In genomic region chr11:115918637-115919036, GRCm38 (mm10) we compare ENCODE assay signal across 31 mouse cellular contexts. TPM values are rescaled to one million over a fixed set of nuclear protein-coding genes. Genes with fewer than 3 reads are reported as not detected.
DNase-seq lines count a peak whose midpoint lies in the region; ATAC-seq and TF ChIP-seq lines count a peak whose summit lies in the region.
"Had no signal": no experiment of that assay in that cellular context is flagged by ENCODE, and none has a peak within 500 bp of the region (broad histone marks: within the 10 kb centered on the region; RNA-seq: fewer than 3 reads in every experiment).

No protein-coding gene starts in this region.

- peaks cover 71% of the 10 kb centered on the region for H3K36me3 ChIP-seq in liver, embryonic 12.5 days
- peaks cover 45% of the 10 kb centered on the region for H3K36me3 ChIP-seq in liver, embryonic 15.5 days (replicated peaks)
- peaks cover 74% of the 10 kb centered on the region for H3K36me3 ChIP-seq in hindbrain, embryonic 10.5 days

- no peaks in the 10 kb centered on the region for H3K9me3 ChIP-seq in liver, embryonic 12.5 days (replicated peaks)
- H3K9me3 ChIP-seq in liver, embryonic 15.5 days (replicated peaks) = no peaks in the 10 kb centered on the region
- H3K9me3 ChIP-seq in hindbrain, embryonic 10.5 days = no peaks in the 10 kb centered on the region
- H3K9me3 ChIP-seq: embryonic facial prominence, embryonic 10.5 days; embryonic facial prominence, embryonic 13.5 days; forebrain, embryonic 12.5 days; forebrain, embryonic 15.5 days; G1E; heart, embryonic 10.5 days; heart, embryonic 13.5 days; hindbrain, embryonic 12.5 days; hindbrain, embryonic 15.5 days had no signal

- no peak for TF ChIP-seq POLR2A in bone marrow, adult 2 months (IDR thresholded peaks at IDR 0.05; ENCODE audit: borderline replicate concordance, control insufficient read depth, low read depth, low read length)

- H3K27ac ChIP-seq in liver, embryonic 12.5 days = 0 out of 2 replicates have a peak overlapping the region, but pooled peaks have one; percentile 18
- H3K27ac ChIP-seq in bone marrow, adult 2 months (ENCODE audit: control insufficient read depth, insufficient read depth, low read depth, low read length, poor library complexity) = peak overlapping the region; percentile 53; the same call in 1 of the 2 replicates
- H3K27ac ChIP-seq in liver, embryonic 15.5 days (replicated peaks) = 0 out of 2 replicates have a peak overlapping the region, but pooled peaks have one; percentile 9
- H3K27ac ChIP-seq in hindbrain, embryonic 10.5 days = no peak overlapping the region
- H3K27ac ChIP-seq: embryonic facial prominence, embryonic 10.5 days; embryonic facial prominence, embryonic 13.5 days; forebrain, embryonic 12.5 days; forebrain, embryonic 15.5 days; heart, adult 2 months; heart, embryonic 10.5 days; heart, embryonic 13.5 days; hindbrain, embryonic 12.5 days; hindbrain, embryonic 15.5 days had no signal

- no peak for ATAC-seq in liver, embryonic 12.5 days
- no peak for ATAC-seq in liver, embryonic 15.5 days (ENCODE audit: insufficient read depth)
- ATAC-seq: forebrain, embryonic 15.5 days had no signal

- no peak overlapping the region for H3K4me3 ChIP-seq in liver, embryonic 12.5 days
- no peak overlapping the region for H3K4me3 ChIP-seq in bone marrow, adult 2 months (replicated peaks; ENCODE audit: control insufficient read depth, low read depth, low read length)
- no peak overlapping the region for H3K4me3 ChIP-seq in liver, embryonic 15.5 days (replicated peaks)
- H3K4me3 ChIP-seq in hindbrain, embryonic 10.5 days = no peak overlapping the region
- H3K4me3 ChIP-seq: embryonic facial prominence, embryonic 10.5 days; embryonic facial prominence, embryonic 13.5 days; erythroblast, embryonic 14.5 days; forebrain, embryonic 12.5 days; forebrain, embryonic 15.5 days; heart, adult 2 months; heart, embryonic 10.5 days; heart, embryonic 13.5 days; hindbrain, embryonic 12.5 days; hindbrain, embryonic 15.5 days had no signal

- DNase-seq in liver = no peak
- no peak for DNase-seq in hindbrain, embryonic 10.5 days (ENCODE audit: low spot score)
- no peak for DNase-seq in Muller cell, postnatal 12 days (ENCODE audit: inconsistent ontology term)
- DNase-seq: adrenal gland, adult 2 months; adrenal gland, postnatal 14 days; B cell, adult 2 months; cerebellum, adult 11-12 months; cerebellum, adult 8-10 months; cerebellum, postnatal 10 days; cerebellum, postnatal 36 days; embryo, embryonic 11 days; gastrocnemius, postnatal 36 days; heart, adult 2 months; heart, postnatal 14 days; heart, postnatal 4 days had no signal

- H3K4me2 ChIP-seq in liver, embryonic 12.5 days = no peak overlapping the region
- no peak overlapping the region for H3K4me2 ChIP-seq in liver, embryonic 15.5 days
- H3K4me2 ChIP-seq: embryonic facial prominence, embryonic 13.5 days; forebrain, embryonic 12.5 days; forebrain, embryonic 15.5 days; heart, embryonic 13.5 days; hindbrain, embryonic 12.5 days; hindbrain, embryonic 15.5 days had no signal

- no peaks in the 10 kb centered on the region for H3K27me3 ChIP-seq in liver, embryonic 12.5 days (replicated peaks)
- no peaks in the 10 kb centered on the region for H3K27me3 ChIP-seq in liver, embryonic 15.5 days
- no peaks in the 10 kb centered on the region for H3K27me3 ChIP-seq in hindbrain, embryonic 10.5 days (ENCODE audit: insufficient read depth, poor library complexity, severe bottlenecking)
- H3K27me3 ChIP-seq: CH12.LX; embryonic facial prominence, embryonic 13.5 days; forebrain, embryonic 12.5 days; forebrain, embryonic 15.5 days; heart, embryonic 13.5 days; hindbrain, embryonic 12.5 days; hindbrain, embryonic 15.5 days had no signal

- no peak overlapping the region for H3K9ac ChIP-seq in liver, embryonic 12.5 days
- no peak overlapping the region for H3K9ac ChIP-seq in liver, embryonic 15.5 days
- H3K9ac ChIP-seq: embryonic facial prominence, embryonic 13.5 days; forebrain, embryonic 12.5 days; forebrain, embryonic 15.5 days; heart, embryonic 13.5 days; hindbrain, embryonic 12.5 days; hindbrain, embryonic 15.5 days had no signal

- WGBS in liver, embryonic 12.5 days (ENCODE audit: insufficient replicate concordance) = 75% methylated on average over 5 of the region's 5 CpGs
- WGBS in bone marrow, adult 2 months = 76% methylated on average over 5 of the region's 5 CpGs
- 78% methylated on average over 5 of the region's 5 CpGs for WGBS in liver, embryonic 15.5 days (ENCODE audit: insufficient replicate concordance)
- WGBS in hindbrain, embryonic 10.5 days = 91% methylated on average over 5 of the region's 5 CpGs

- H3K4me1 ChIP-seq in liver, embryonic 12.5 days = peaks cover 29% of the 10 kb centered on the region
- no peaks in the 10 kb centered on the region; the same call in 1 of the 2 replicates for H3K4me1 ChIP-seq in bone marrow, adult 2 months (ENCODE audit: control insufficient read depth, insufficient read depth, low read length)
- H3K4me1 ChIP-seq in liver, embryonic 15.5 days (replicated peaks) = peaks cover 21% of the 10 kb centered on the region
- no peaks in the 10 kb centered on the region for H3K4me1 ChIP-seq in hindbrain, embryonic 10.5 days (replicated peaks)
- H3K4me1 ChIP-seq: embryonic facial prominence, embryonic 10.5 days; embryonic facial prominence, embryonic 13.5 days; forebrain, embryonic 12.5 days; forebrain, embryonic 15.5 days; heart, embryonic 10.5 days; heart, embryonic 13.5 days; hindbrain, embryonic 12.5 days; hindbrain, embryonic 15.5 days had no signal

- TF ChIP-seq CTCF in bone marrow, adult 2 months (IDR thresholded peaks at IDR 0.05; ENCODE audit: control insufficient read depth, insufficient read depth, low read length) = no peak

RNA-seq across cellular contexts. Expression of gene Smim6, which starts 6.8 kb away (rescaled TPM):
- 3.1 and 3.7 TPM in 2 replicates for polyA plus RNA-seq in liver, embryonic 12.5 days (2016; fragmentation: Nextera tagmentation; extraction: Ambion mirVana)
- 4.4 and 13.1 TPM in 2 replicates for polyA plus RNA-seq in bone marrow, adult 2 months (2011; ENCODE audit: insufficient read depth, insufficient read length, low replicate concordance, missing spikeins)
- 2.7 and 3.3 TPM in 2 replicates for polyA plus RNA-seq in liver, embryonic 15.5 days (2015; fragmentation: Nextera tagmentation; extraction: Ambion mirVana)
- polyA plus RNA-seq in hindbrain, embryonic 10.5 days (2016; fragmentation: Nextera tagmentation; extraction: Ambion mirVana) = 1.4 and 1.6 TPM in 2 replicates
- polyA plus RNA-seq: adrenal gland, adult 2 months; brain, embryonic 14.5 days; cortical plate, adult 2 months; G1E had no signal

RNA-seq across cellular contexts. Expression of gene Sap30bp, which starts 14.4 kb away (rescaled TPM):
- polyA plus RNA-seq in liver, embryonic 12.5 days (2016; fragmentation: Nextera tagmentation; extraction: Ambion mirVana) = 23.1 and 24.5 TPM in 2 replicates
- 12.8 and 21.7 TPM in 2 replicates for polyA plus RNA-seq in bone marrow, adult 2 months (2011; ENCODE audit: insufficient read depth, insufficient read length, low replicate concordance, missing spikeins)
- 13.0 and 15.0 TPM in 2 replicates for polyA plus RNA-seq in liver, embryonic 15.5 days (2015; fragmentation: Nextera tagmentation; extraction: Ambion mirVana)
- polyA plus RNA-seq in hindbrain, embryonic 10.5 days (2016; fragmentation: Nextera tagmentation; extraction: Ambion mirVana) = 44.7 and 52.5 TPM in 2 replicates

RNA-seq across cellular contexts. Expression of gene Recql5, which starts 14.6 kb away (rescaled TPM):
- 14.9 and 17.6 TPM in 2 replicates for polyA plus RNA-seq in liver, embryonic 12.5 days (2016; fragmentation: Nextera tagmentation; extraction: Ambion mirVana)
- 17.4 and 40.9 TPM in 2 replicates for polyA plus RNA-seq in bone marrow, adult 2 months (2011; ENCODE audit: insufficient read depth, insufficient read length, low replicate concordance, missing spikeins)
- polyA plus RNA-seq in liver, embryonic 15.5 days (2015; fragmentation: Nextera tagmentation; extraction: Ambion mirVana) = 8.1 and 10.9 TPM in 2 replicates
- 27.3 and 28.8 TPM in 2 replicates for polyA plus RNA-seq in hindbrain, embryonic 10.5 days (2016; fragmentation: Nextera tagmentation; extraction: Ambion mirVana)

RNA-seq across cellular contexts. Expression of gene Smim5, which starts 18.9 kb away (rescaled TPM):
- 47.5 and 48.9 TPM in 2 replicates for polyA plus RNA-seq in liver, embryonic 12.5 days (2016; fragmentation: Nextera tagmentation; extraction: Ambion mirVana)
- polyA plus RNA-seq in bone marrow, adult 2 months (2011; ENCODE audit: insufficient read depth, insufficient read length, low replicate concordance, missing spikeins) = 44.8 and 74.9 TPM in 2 replicates
- 37.8 and 40.0 TPM in 2 replicates for polyA plus RNA-seq in liver, embryonic 15.5 days (2015; fragmentation: Nextera tagmentation; extraction: Ambion mirVana)
- polyA plus RNA-seq in hindbrain, embryonic 10.5 days (2016; fragmentation: Nextera tagmentation; extraction: Ambion mirVana) = 1.4 and 4.2 TPM in 2 replicates

RNA-seq across cellular contexts. Expression of gene Itgb4, which starts 55.9 kb away (rescaled TPM):
- 0.31 and 0.44 TPM in 2 replicates for polyA plus RNA-seq in liver, embryonic 12.5 days (2016; fragmentation: Nextera tagmentation; extraction: Ambion mirVana)
- polyA plus RNA-seq in bone marrow, adult 2 months (2011; ENCODE audit: insufficient read depth, insufficient read length, low replicate concordance, missing spikeins) = 0.47 and 1.7 TPM in 2 replicates
- 0.18 and 0.31 TPM in 2 replicates for polyA plus RNA-seq in liver, embryonic 15.5 days (2015; fragmentation: Nextera tagmentation; extraction: Ambion mirVana)
- 0.92 and 0.94 TPM in 2 replicates for polyA plus RNA-seq in hindbrain, embryonic 10.5 days (2016; fragmentation: Nextera tagmentation; extraction: Ambion mirVana)
